Mouse (Mus musculus): ENCODE measurements at regions not wholly inside any gene's neighbourhood (a gene's known extent, or its start where the extent isn't known, plus 50 kb on each side); places are given as distances from the start of the nearest gene placed in this dataset.

DNA sequence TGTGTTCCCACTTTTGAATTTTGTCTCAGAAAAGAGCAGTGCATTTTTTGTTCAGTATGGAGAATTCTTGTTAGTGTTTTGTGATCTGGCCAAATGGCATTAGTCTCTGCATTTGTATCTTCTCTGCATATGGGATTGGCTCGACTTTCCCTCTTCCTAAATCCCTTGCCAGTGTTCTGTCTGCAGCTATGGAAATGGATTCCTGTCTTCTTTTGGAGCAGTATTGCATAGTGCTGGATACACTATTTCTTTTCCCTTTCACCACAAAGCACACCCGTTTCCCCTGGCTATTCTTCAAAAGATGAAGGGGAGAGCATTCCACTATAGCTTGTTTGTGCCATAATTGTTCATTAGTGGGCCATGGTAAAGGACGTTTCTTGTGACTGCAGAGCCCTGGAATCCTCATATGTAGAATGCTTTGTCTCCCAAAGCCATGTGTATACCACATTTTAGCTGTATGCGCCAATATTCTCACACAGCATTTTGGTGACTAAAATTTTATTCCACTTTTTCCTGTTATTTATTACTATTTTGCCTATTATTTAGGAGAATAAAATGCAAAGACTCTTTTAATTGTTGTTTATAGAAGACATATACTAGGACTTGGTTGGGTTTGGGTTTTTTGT lies 197.8 kb downstream of the Hs3st1 start:
- Histone ChIP-seq H3K36me3 (ENCODE audit: control insufficient read depth, insufficient read depth, low read length) (no peaks in the 10 kb centered on the region), H3K4me1 (ENCODE audit: control insufficient read depth, insufficient read depth, low read length) (no peaks in the 10 kb centered on the region)
- 68% methylated on average over 4 of the region's 4 CpGs for WGBS

DNA sequence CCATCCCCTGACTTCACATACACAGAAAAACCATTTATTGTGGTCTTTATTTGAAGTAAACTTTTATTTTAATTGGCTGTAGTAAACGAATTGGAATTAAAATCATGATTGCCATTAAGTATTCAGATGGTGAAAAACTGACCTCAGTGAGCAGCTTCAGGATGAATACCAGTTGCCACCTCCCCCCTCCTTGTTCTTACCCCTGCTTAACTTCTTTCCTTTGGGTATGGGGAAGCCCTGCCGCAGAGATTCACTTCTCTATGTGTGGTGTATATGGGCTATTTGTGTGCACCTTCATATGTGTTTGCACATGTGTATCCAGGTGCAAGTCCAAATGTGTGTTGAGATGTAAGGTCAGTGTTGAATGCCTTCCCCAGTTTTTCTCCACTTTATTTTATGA lies 218.2 kb downstream of the Hs3st1 start:
- Histone ChIP-seq H3K4me2 (replicated peaks; ENCODE audit: low read depth, low read length, severe bottlenecking) (no peak overlapping the region), H3K4me3 (replicated peaks; ENCODE audit: low read length) (no peak overlapping the region), H3K9me3 (ENCODE audit: control insufficient read depth, low read length) (no peaks in the 10 kb centered on the region), H3K27ac (replicated peaks; ENCODE audit: low read depth, low read length) (no peak overlapping the region), H3K4me1 (ENCODE audit: control insufficient read depth, insufficient read depth, low read length) (no peaks in the 10 kb centered on the region), H3K36me3 (ENCODE audit: control insufficient read depth, insufficient read depth, low read length) (no peaks in the 10 kb centered on the region), H3K27me3 (ENCODE audit: control insufficient read depth, insufficient read depth, low read length) (no peaks in the 10 kb centered on the region), H3K9ac (ENCODE audit: low read depth, low read length, severe bottlenecking) (no peak overlapping the region)
- WGBS, result 66% methylated on average over 2 of the region's 2 CpGs
- no peak for ATAC-seq (ENCODE audit: low FRiP score, low read depth)
- DNase-seq (ENCODE audit: low spot score), result no peak
- TF ChIP-seq POLR2A (IDR thresholded peaks at IDR 0.05; ENCODE audit: borderline replicate concordance, extremely low read depth, insufficient read depth, insufficient read length), result no peak

More for the DNA sequence above, 197.8 kb downstream of the Hs3st1 start:
- no peak overlapping the region for H3K4me2 ChIP-seq (replicated peaks; ENCODE audit: low read depth, low read length, severe bottlenecking)
- no peak for TF ChIP-seq POLR2A (IDR thresholded peaks at IDR 0.05; ENCODE audit: borderline replicate concordance, extremely low read depth, insufficient read depth, insufficient read length)
- no peak overlapping the region for H3K4me3 ChIP-seq (replicated peaks; ENCODE audit: low read length)
- ATAC-seq (ENCODE audit: low FRiP score, low read depth) (no peak), DNase-seq (ENCODE audit: low spot score) (no peak)
- H3K27me3 ChIP-seq (ENCODE audit: control insufficient read depth, insufficient read depth, low read length), result no peaks in the 10 kb centered on the region
- H3K9ac ChIP-seq (ENCODE audit: low read depth, low read length, severe bottlenecking), result no peak overlapping the region
- no peak overlapping the region for H3K27ac ChIP-seq (replicated peaks; ENCODE audit: low read depth, low read length)
- H3K9me3 ChIP-seq (ENCODE audit: control insufficient read depth, low read length), result no peaks in the 10 kb centered on the region

DNA sequence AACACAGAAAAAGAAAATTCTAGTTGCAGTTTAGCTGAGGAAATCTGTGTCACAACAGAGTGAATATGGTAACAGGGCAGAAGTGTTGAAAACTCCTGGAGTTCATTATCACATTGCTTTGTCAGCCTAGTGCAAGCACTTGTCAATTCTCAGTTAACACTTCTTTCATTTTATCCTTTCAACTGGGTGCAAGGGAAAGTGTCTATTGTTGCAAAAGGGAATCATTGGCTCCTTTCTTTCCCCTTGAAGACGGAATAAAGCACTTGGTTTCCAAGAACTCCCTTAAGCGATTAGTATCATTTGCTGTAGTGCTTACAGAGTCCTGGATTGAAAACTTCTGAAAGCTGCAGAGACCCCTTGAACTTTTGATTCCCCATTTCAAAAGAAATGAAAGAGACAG lies 218.9 kb downstream of the Hs3st1 start:
- Histone ChIP-seq H3K4me2 (replicated peaks; ENCODE audit: low read depth, low read length, severe bottlenecking) (no peak overlapping the region), H3K27me3 (ENCODE audit: control insufficient read depth, insufficient read depth, low read length) (no peaks in the 10 kb centered on the region), H3K4me1 (ENCODE audit: control insufficient read depth, insufficient read depth, low read length) (no peaks in the 10 kb centered on the region), H3K9me3 (ENCODE audit: control insufficient read depth, low read length) (no peaks in the 10 kb centered on the region), H3K36me3 (ENCODE audit: control insufficient read depth, insufficient read depth, low read length) (no peaks in the 10 kb centered on the region), H3K9ac (ENCODE audit: low read depth, low read length, severe bottlenecking) (no peak overlapping the region), H3K27ac (replicated peaks; ENCODE audit: low read depth, low read length) (no peak overlapping the region), H3K4me3 (replicated peaks; ENCODE audit: low read length) (no peak overlapping the region)
- no peak for TF ChIP-seq POLR2A (IDR thresholded peaks at IDR 0.05; ENCODE audit: borderline replicate concordance, extremely low read depth, insufficient read depth, insufficient read length)
- WGBS, result 43% methylated on average over 2 of the region's 2 CpGs
- ATAC-seq (ENCODE audit: low FRiP score, low read depth) (no peak), DNase-seq (ENCODE audit: low spot score) (no peak)

DNA sequence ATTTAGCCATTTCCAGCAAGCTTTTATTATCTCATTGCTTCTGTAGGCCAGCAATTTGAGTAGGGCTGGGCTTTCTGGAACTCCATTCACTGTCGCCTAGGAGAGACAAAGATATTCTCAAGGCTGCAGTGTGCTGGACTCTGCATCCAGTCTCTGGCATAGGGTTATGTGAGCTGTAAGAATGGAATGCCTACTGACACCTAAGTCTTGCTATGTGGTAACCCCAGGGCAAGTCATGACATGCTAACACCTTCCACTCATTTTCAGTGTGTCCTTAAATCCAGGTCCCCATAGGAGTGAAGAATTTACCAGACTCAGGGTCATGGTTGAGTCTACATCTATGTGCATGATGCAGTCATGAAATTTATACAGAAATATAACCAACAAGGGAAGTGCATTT lies 245.0 kb downstream of the Hs3st1 start:
- Histone ChIP-seq H3K9me3 (ENCODE audit: control insufficient read depth, low read length) (no peaks in the 10 kb centered on the region), H3K4me1 (ENCODE audit: control insufficient read depth, insufficient read depth, low read length) (no peaks in the 10 kb centered on the region), H3K4me3 (replicated peaks; ENCODE audit: low read length) (no peak overlapping the region), H3K9ac (ENCODE audit: low read depth, low read length, severe bottlenecking) (no peak overlapping the region), H3K27ac (replicated peaks; ENCODE audit: low read depth, low read length) (no peak overlapping the region), H3K27me3 (ENCODE audit: control insufficient read depth, insufficient read depth, low read length) (no peaks in the 10 kb centered on the region), H3K4me2 (replicated peaks; ENCODE audit: low read depth, low read length, severe bottlenecking) (no peak overlapping the region), H3K36me3 (ENCODE audit: control insufficient read depth, insufficient read depth, low read length) (no peaks in the 10 kb centered on the region)
- WGBS, result 73% methylated on average over 1 of the region's 1 CpGs
- DNase-seq (ENCODE audit: low spot score) (no peak), ATAC-seq (ENCODE audit: low FRiP score, low read depth) (no peak)
- TF ChIP-seq POLR2A (IDR thresholded peaks at IDR 0.05; ENCODE audit: borderline replicate concordance, extremely low read depth, insufficient read depth, insufficient read length), result no peak

DNA sequence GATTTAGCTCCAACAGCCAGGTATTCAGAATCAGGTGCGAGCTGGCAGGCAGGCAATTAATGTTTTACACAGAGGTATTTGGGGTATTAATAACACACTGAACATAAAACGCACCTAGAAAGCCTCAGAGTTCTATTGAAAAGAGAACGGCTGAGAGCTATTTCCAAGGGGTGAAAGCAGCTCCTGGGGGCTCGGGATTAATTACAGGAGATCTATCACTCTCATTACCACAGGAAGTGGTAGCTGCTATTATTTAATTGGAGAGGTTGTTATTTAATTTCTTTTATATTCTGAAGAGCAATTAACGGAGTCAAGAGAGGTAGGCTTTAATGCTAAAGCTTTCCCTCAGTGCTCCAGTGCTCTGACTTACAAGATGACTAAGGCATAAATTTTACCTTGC lies 272.5 kb downstream of the Hs3st1 start:
- Histone ChIP-seq H3K27ac (replicated peaks; ENCODE audit: low read depth, low read length) (no peak overlapping the region), H3K4me1 (ENCODE audit: control insufficient read depth, insufficient read depth, low read length) (no peaks in the 10 kb centered on the region), H3K4me3 (replicated peaks; ENCODE audit: low read length) (no peak overlapping the region), H3K9ac (ENCODE audit: low read depth, low read length, severe bottlenecking) (no peak overlapping the region), H3K9me3 (ENCODE audit: control insufficient read depth, low read length) (no peaks in the 10 kb centered on the region), H3K36me3 (ENCODE audit: control insufficient read depth, insufficient read depth, low read length) (no peaks in the 10 kb centered on the region), H3K4me2 (replicated peaks; ENCODE audit: low read depth, low read length, severe bottlenecking) (no peak overlapping the region), H3K27me3 (ENCODE audit: control insufficient read depth, insufficient read depth, low read length) (no peaks in the 10 kb centered on the region)
- no peak for TF ChIP-seq POLR2A (IDR thresholded peaks at IDR 0.05; ENCODE audit: borderline replicate concordance, extremely low read depth, insufficient read depth, insufficient read length)
- ATAC-seq (ENCODE audit: low FRiP score, low read depth), result no peak
- WGBS, result 32% methylated on average over 5 of the region's 5 CpGs
- DNase-seq (ENCODE audit: low spot score), result no peak

GRCm38 (mm10) chr5:39458116-39458525 lies 297.2 kb downstream of the Hs3st1 start:
- no peak for DNase-seq (ENCODE audit: low spot score)
- H3K4me2 ChIP-seq (replicated peaks; ENCODE audit: low read depth, low read length, severe bottlenecking), result no peak overlapping the region
- H3K27ac ChIP-seq (replicated peaks; ENCODE audit: low read depth, low read length), result no peak overlapping the region
- ATAC-seq (ENCODE audit: low FRiP score, low read depth), result no peak
- 82% methylated on average over 2 of the region's 2 CpGs for WGBS
- no peaks in the 10 kb centered on the region for H3K27me3 ChIP-seq (ENCODE audit: control insufficient read depth, insufficient read depth, low read length)
- H3K36me3 ChIP-seq (ENCODE audit: control insufficient read depth, insufficient read depth, low read length), result no peaks in the 10 kb centered on the region
- TF ChIP-seq POLR2A (IDR thresholded peaks at IDR 0.05; ENCODE audit: borderline replicate concordance, extremely low read depth, insufficient read depth, insufficient read length), result no peak
- H3K4me3 ChIP-seq (replicated peaks; ENCODE audit: low read length), result no peak overlapping the region
- H3K9me3 ChIP-seq (ENCODE audit: control insufficient read depth, low read length), result no peaks in the 10 kb centered on the region
- no peak overlapping the region for H3K9ac ChIP-seq (ENCODE audit: low read depth, low read length, severe bottlenecking)
- no peaks in the 10 kb centered on the region for H3K4me1 ChIP-seq (ENCODE audit: control insufficient read depth, insufficient read depth, low read length)
